Mouse (Mus musculus) heart, embryonic 16.5 days (tissue): ENCODE results near the gene Pafah1b3. TPM values are rescaled to one million over a fixed set of nuclear protein-coding genes. Genes with fewer than 3 reads are reported as not detected.
A peak's percentile ranks its signal among the peaks of the same experiment; 100 is the strongest.

Experiments used
- ATAC-seq: fragments of 200-750 bp; cut with Nextera tagmentation; replicated peaks from 2 replicates; pipeline ENCODE4 v1.8.0; 2017; ENCODE audit warnings: moderate number of reproducible peaks; ENCODE audit not compliant: insufficient read depth, low FRiP score; ENCODE audit errors: extremely low read depth
- H3K27ac ChIP-seq: fragments of 300-500 bp; sonication (generic); 2 replicates; pipeline ENCODE4 v1.5.1; 2014; ENCODE audit warnings: mild to moderate bottlenecking, low read length, control low read depth, moderate library complexity
- H3K27me3 ChIP-seq: fragments of 300-500 bp; sonication (generic); 2 replicates; pipeline ENCODE4 v1.6.1; 2014; ENCODE audit warnings: low read length, mixed read lengths; ENCODE audit not compliant: control insufficient read depth, insufficient read depth
- H3K36me3 ChIP-seq: fragments of 300-500 bp; sonication (generic); 2 replicates; pipeline ENCODE4 v1.6.1; 2014; ENCODE audit not compliant: control insufficient read depth, insufficient read depth
- H3K4me1 ChIP-seq: fragments of 300-500 bp; sonication (generic); 2 replicates; pipeline ENCODE4 v1.6.1; 2014; ENCODE audit warnings: low read length, mixed read lengths; ENCODE audit not compliant: control insufficient read depth, insufficient read depth
- H3K4me2 ChIP-seq: fragments of 300-500 bp; sonication (generic); 2 replicates; pipeline ENCODE4 v1.6.1; 2014; ENCODE audit warnings: low read depth, mild to moderate bottlenecking, control low read depth, low read length
- H3K4me3 ChIP-seq: fragments of 300-500 bp; sonication (generic); 2 replicates; pipeline ENCODE4 v1.5.1; 2014; ENCODE audit warnings: mild to moderate bottlenecking, control low read depth, low read length
- H3K9ac ChIP-seq: fragments of 300-500 bp; sonication (generic); 2 replicates; pipeline ENCODE4 v1.6.1; 2014; ENCODE audit warnings: low read length, control low read depth
- H3K9me3 ChIP-seq: fragments of 300-500 bp; sonication (generic); replicated peaks from 2 replicates; pipeline ENCODE4 v1.6.1; 2016; ENCODE audit warnings: low read length; ENCODE audit not compliant: control insufficient read depth
- WGBS: fragments of 180-500 bp; shearing (Covaris S2); extraction: QIAGEN DNeasy Blood & Tissue Kit; methylation state at CpG from one replicate; pipeline ENCODE4 v1.1.7; 2014; 5-methylcytosine and 5-hydroxymethylcytosine counted together
- polyA plus RNA-seq: library from polyadenylated mRNA; unstranded; fragments of >200 nt; fragmentation: Nextera tagmentation; extraction: Ambion mirVana; gene quantifications from 2 replicates; pipeline ENCODE4 v1.2.1, GENCODE M21; 2015

The Pafah1b3 gene
- polyA plus RNA-seq, 1 experiment from 2014 or later: 111 TPM

DNA sequence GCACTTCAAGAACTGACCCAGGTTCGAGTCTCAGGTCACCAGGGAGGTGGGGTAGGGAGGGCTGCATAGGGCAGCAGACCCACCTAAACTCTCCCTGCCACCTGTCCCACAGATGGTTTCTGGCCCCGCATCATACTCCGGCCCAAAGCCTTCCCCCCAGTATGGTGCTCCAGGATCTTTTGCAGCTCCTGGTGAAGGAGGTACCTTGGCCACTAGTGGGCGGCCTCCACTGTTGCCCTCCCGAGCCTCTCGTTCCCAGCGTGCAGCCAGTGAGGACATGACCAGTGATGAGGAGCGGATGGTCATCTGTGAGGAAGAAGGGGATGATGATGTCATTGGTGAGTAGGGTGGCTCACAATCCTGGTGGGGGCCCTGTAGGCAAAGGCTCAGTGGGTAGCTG, 10.8 kb downstream of the Pafah1b3 start:
- Histone ChIP-seq H3K4me2 (no peak overlapping the region), H3K27me3 (no peaks in the 10 kb centered on the region), H3K9ac (no peak overlapping the region), H3K9me3 (no peaks in the 10 kb centered on the region), H3K4me1 (peaks cover 23% of the 10 kb centered on the region), H3K4me3 (no peak overlapping the region), H3K36me3 (peaks cover 71% of the 10 kb centered on the region), H3K27ac (no peak overlapping the region)
- WGBS: 78% methylated on average over 8 of the region's 8 CpGs
- no peak for ATAC-seq

- WGBS: 88% methylated on average over 20 of the region's 20 CpGs
These were observed 12.1 kb downstream of the Pafah1b3 start for GRCm38 (mm10) chr7:25285511-25286238.

GRCm38 (mm10) chr7:25284766-25285165, 13.0 kb downstream of the Pafah1b3 start:
- no peak overlapping the region for H3K27ac ChIP-seq
- H3K9me3 ChIP-seq: no peaks in the 10 kb centered on the region
- ATAC-seq: no peak
- H3K4me2 ChIP-seq: no peak overlapping the region; the same call in 1 of the 2 replicates
- peaks cover 37% of the 10 kb centered on the region for H3K4me1 ChIP-seq
- WGBS: 54% methylated on average over 5 of the region's 5 CpGs
- peaks cover 49% of the 10 kb centered on the region for H3K36me3 ChIP-seq
- H3K27me3 ChIP-seq: no peaks in the 10 kb centered on the region
- no peak overlapping the region for H3K4me3 ChIP-seq
- peak overlapping the region; percentile 50 for H3K9ac ChIP-seq

More at GRCm38 (mm10) chr7:25285511-25286238, 12.1 kb downstream of the Pafah1b3 start:
- no peaks in the 10 kb centered on the region for H3K27me3 ChIP-seq
- no peak overlapping the region for H3K4me3 ChIP-seq
- H3K36me3 ChIP-seq: peaks cover 58% of the 10 kb centered on the region
- H3K4me1 ChIP-seq: peaks cover 31% of the 10 kb centered on the region
- no peaks in the 10 kb centered on the region for H3K9me3 ChIP-seq
- no peak for ATAC-seq
- H3K4me2 ChIP-seq: no peak overlapping the region
- no peak overlapping the region for H3K9ac ChIP-seq
- no peak overlapping the region for H3K27ac ChIP-seq

DNA sequence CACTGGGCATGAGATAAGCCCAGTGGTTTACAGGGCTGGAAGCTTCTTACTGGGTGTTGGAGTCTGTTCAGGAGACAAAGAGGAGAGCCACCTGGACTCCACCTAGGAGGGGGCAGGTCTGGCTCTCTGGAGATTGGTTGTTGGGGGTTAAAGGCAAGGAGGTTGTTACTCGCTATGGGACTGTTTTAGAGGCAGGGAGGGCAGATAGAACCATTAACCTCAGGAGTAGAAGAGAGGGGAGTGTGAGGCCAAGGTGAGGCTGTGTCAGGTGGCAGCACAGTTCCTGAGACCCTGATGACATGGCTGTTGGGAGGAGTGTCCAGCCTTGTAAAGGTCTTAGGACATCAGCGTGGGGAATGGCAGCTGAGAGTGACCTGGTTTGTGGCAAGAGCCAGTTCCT, 13.6 kb downstream of the Pafah1b3 start:
- Histone ChIP-seq H3K4me1 (peaks cover 38% of the 10 kb centered on the region), H3K9me3 (no peaks in the 10 kb centered on the region), H3K27ac (peak overlapping the region; percentile 99; the same call in 1 of the 2 replicates), H3K4me3 (peak overlapping the region; percentile 91), H3K4me2 (peak overlapping the region; percentile 91), H3K9ac (peak overlapping the region; percentile 92; the same call in 1 of the 2 replicates), H3K27me3 (no peaks in the 10 kb centered on the region), H3K36me3 (peaks cover 43% of the 10 kb centered on the region)
- no peak for ATAC-seq
- WGBS: 56% methylated on average over 2 of the region's 2 CpGs

GRCm38 (mm10) chr7:25283637-25284036, 14.1 kb downstream of the Pafah1b3 start:
- Histone ChIP-seq H3K4me3 (peak overlapping the region; percentile 91), H3K9ac (peak overlapping the region; percentile 92), H3K27me3 (no peaks in the 10 kb centered on the region), H3K4me1 (peaks cover 38% of the 10 kb centered on the region), H3K4me2 (peak overlapping the region; percentile 91), H3K9me3 (no peaks in the 10 kb centered on the region), H3K36me3 (peaks cover 38% of the 10 kb centered on the region), H3K27ac (peak overlapping the region; percentile 99)
- WGBS: 6% methylated on average over 5 of the region's 5 CpGs
- ATAC-seq: no peak

GRCm38 (mm10) chr7:25282731-25283211, 15.0 kb downstream of the Pafah1b3 start:
- under 1% methylated on average over 27 of the region's 36 CpGs for WGBS
- Histone ChIP-seq H3K27ac (peak overlapping the region; percentile 99), H3K9ac (peak overlapping the region; percentile 92), H3K36me3 (peaks cover 30% of the 10 kb centered on the region), H3K4me2 (peak overlapping the region; percentile 91), H3K9me3 (no peaks in the 10 kb centered on the region), H3K4me1 (peaks cover 42% of the 10 kb centered on the region), H3K27me3 (no peaks in the 10 kb centered on the region), H3K4me3 (peak overlapping the region; percentile 91)
- ATAC-seq: no peak

- Histone ChIP-seq H3K9me3 (no peaks in the 10 kb centered on the region), H3K27me3 (no peaks in the 10 kb centered on the region), H3K9ac (peak overlapping the region; percentile 92), H3K4me3 (peak overlapping the region; percentile 91), H3K27ac (peak overlapping the region; percentile 100), H3K4me2 (peak overlapping the region; percentile 95), H3K36me3 (peaks cover 22% of the 10 kb centered on the region), H3K4me1 (peaks cover 50% of the 10 kb centered on the region)
- under 1% methylated on average over 60 of the region's 108 CpGs for WGBS
- peak; percentile 77 for ATAC-seq
These were observed 15.8 kb downstream of the Pafah1b3 start for GRCm38 (mm10) chr7:25281734-25282601.

DNA sequence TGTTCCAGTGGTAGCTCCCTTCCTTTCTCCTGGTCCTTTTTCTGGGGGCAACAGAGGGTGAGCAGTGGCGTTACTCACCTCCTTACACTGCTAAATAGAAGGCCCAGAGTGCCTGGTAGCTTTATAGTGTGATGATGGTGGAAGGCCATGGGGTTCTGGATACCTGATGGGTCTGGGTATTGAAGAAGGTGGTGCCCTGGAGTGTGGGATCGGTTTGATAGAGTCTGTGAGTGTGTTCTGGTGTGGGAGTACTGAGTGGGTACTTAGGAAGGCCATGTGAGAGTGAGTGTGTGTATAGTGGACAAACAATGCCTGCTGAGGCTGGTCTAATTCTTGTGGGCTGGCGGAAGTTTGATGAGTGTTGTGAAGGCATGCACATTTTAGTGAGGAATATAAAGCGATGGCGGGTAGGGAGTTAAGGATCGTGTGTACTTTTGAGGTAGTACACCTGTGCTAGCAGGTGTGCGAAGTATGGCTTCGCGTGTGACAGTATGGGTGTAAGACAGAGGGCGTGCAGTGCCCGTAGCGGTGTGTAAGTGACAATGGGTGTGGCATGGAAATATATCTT, 16.5 kb downstream of the Pafah1b3 start:
- H3K9ac ChIP-seq: peak overlapping the region; percentile 91
- peak overlapping the region; percentile 27 for H3K4me3 ChIP-seq
- peak overlapping the region; percentile 95 for H3K4me2 ChIP-seq
- WGBS: 19% methylated on average over 12 of the region's 12 CpGs
- peaks cover 57% of the 10 kb centered on the region for H3K4me1 ChIP-seq
- no peaks in the 10 kb centered on the region for H3K9me3 ChIP-seq
- H3K36me3 ChIP-seq: peaks cover 15% of the 10 kb centered on the region
- H3K27ac ChIP-seq: peak overlapping the region; percentile 100
- no peak for ATAC-seq
- no peaks in the 10 kb centered on the region for H3K27me3 ChIP-seq
